Mouse (Mus musculus): ENCODE results near the gene Slc22a23. TPM values are rescaled to one million over a fixed set of nuclear protein-coding genes. Genes with fewer than 3 reads are reported as not detected.

Slc22a23 gene
- polyA plus RNA-seq, 1 experiment from 2014 or later = 8.2 TPM

GRCm38 (mm10) chr13:34331399-34332186, 13.4 kb downstream of the Slc22a23 start:
- Histone ChIP-seq H3K4me1 (ENCODE audit: control insufficient read depth, low read depth, low read length) (peaks cover 94% of the 10 kb centered on the region), H3K36me3 (ENCODE audit: control insufficient read depth, insufficient read depth) (no peaks in the 10 kb centered on the region; the same call in 1 of the 2 replicates), H3K4me2 (ENCODE audit: low read depth, low read length) (peak overlapping the region; percentile 69), H3K4me3 (ENCODE audit: low read depth, low read length) (peak overlapping the region; percentile 40; the same call in 1 of the 2 replicates), H3K9ac (ENCODE audit: low read depth, low read length) (peak overlapping the region; percentile 65), H3K27ac (ENCODE audit: low read length) (peak overlapping the region; percentile 98), H3K9me3 (replicated peaks; ENCODE audit: control insufficient read depth, low read length) (no peaks in the 10 kb centered on the region), H3K27me3 (ENCODE audit: control insufficient read depth, insufficient read depth, low read depth, low read length) (no peaks in the 10 kb centered on the region)
- WGBS (ENCODE audit: insufficient replicate concordance) = 77% methylated on average over 7 of the region's 7 CpGs
- no peak for ATAC-seq (ENCODE audit: low read depth)

GRCm38 (mm10) chr13:34329589-34329988, 15.4 kb downstream of the Slc22a23 start:
- WGBS (ENCODE audit: insufficient replicate concordance) = 46% methylated on average over 4 of the region's 4 CpGs
- H3K4me2 ChIP-seq (ENCODE audit: low read depth, low read length) = peak overlapping the region; percentile 69
- no peaks in the 10 kb centered on the region for H3K9me3 ChIP-seq (replicated peaks; ENCODE audit: control insufficient read depth, low read length)
- H3K36me3 ChIP-seq (ENCODE audit: control insufficient read depth, insufficient read depth) = no peaks in the 10 kb centered on the region; the same call in 1 of the 2 replicates
- peak; percentile 85 for ATAC-seq (ENCODE audit: low read depth)
- H3K27ac ChIP-seq (ENCODE audit: low read length) = peak overlapping the region; percentile 98
- peak overlapping the region; percentile 33 for H3K4me3 ChIP-seq (ENCODE audit: low read depth, low read length)
- H3K9ac ChIP-seq (ENCODE audit: low read depth, low read length) = peak overlapping the region; percentile 65
- H3K27me3 ChIP-seq (ENCODE audit: control insufficient read depth, insufficient read depth, low read depth, low read length) = no peaks in the 10 kb centered on the region
- H3K4me1 ChIP-seq (ENCODE audit: control insufficient read depth, low read depth, low read length) = peaks cover 80% of the 10 kb centered on the region

DNA sequence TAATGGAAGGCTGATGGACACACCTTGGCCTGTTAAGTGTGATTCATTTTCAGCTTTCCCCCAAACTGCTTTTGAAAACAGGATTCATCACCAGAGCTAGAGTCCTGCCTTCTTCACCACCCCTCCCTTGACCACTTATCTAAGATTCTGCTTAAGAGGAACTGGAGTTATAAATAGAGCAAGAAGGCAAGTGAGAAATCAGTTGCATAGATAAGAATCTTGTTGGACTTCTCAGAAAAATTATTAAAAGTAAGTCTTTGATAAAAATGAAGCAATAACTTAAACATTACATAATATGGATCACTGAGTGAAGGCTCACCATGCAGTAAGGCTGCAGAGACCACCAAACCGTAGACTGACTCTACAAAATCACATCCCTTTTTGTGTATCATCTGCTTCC, 18.0 kb downstream of the Slc22a23 start:
- no peaks in the 10 kb centered on the region for H3K9me3 ChIP-seq (replicated peaks; ENCODE audit: control insufficient read depth, low read length)
- WGBS (ENCODE audit: insufficient replicate concordance) = 68% methylated on average over 1 of the region's 1 CpGs
- no peak for ATAC-seq (ENCODE audit: low read depth)
- H3K4me2 ChIP-seq (ENCODE audit: low read depth, low read length) = no peak overlapping the region
- peaks cover 63% of the 10 kb centered on the region for H3K4me1 ChIP-seq (ENCODE audit: control insufficient read depth, low read depth, low read length)
- H3K9ac ChIP-seq (ENCODE audit: low read depth, low read length) = no peak overlapping the region
- H3K27me3 ChIP-seq (ENCODE audit: control insufficient read depth, insufficient read depth, low read depth, low read length) = no peaks in the 10 kb centered on the region
- peaks cover 3% of the 10 kb centered on the region; the same call in 1 of the 2 replicates for H3K36me3 ChIP-seq (ENCODE audit: control insufficient read depth, insufficient read depth)
- peak overlapping the region; percentile 28; the same call in 1 of the 2 replicates for H3K27ac ChIP-seq (ENCODE audit: low read length)
- H3K4me3 ChIP-seq (ENCODE audit: low read depth, low read length) = no peak overlapping the region

- Histone ChIP-seq H3K27ac (ENCODE audit: low read length) (no peak overlapping the region), H3K4me2 (ENCODE audit: low read depth, low read length) (no peak overlapping the region), H3K9me3 (replicated peaks; ENCODE audit: control insufficient read depth, low read length) (no peaks in the 10 kb centered on the region), H3K9ac (ENCODE audit: low read depth, low read length) (no peak overlapping the region), H3K4me1 (ENCODE audit: control insufficient read depth, low read depth, low read length) (peaks cover 45% of the 10 kb centered on the region), H3K27me3 (ENCODE audit: control insufficient read depth, insufficient read depth, low read depth, low read length) (no peaks in the 10 kb centered on the region), H3K36me3 (ENCODE audit: control insufficient read depth, insufficient read depth) (peaks cover 3% of the 10 kb centered on the region; the same call in 1 of the 2 replicates), H3K4me3 (ENCODE audit: low read depth, low read length) (no peak overlapping the region)
- ATAC-seq (ENCODE audit: low read depth) = no peak
- WGBS (ENCODE audit: insufficient replicate concordance) = 89% methylated on average over 2 of the region's 2 CpGs
Observed at GRCm38 (mm10) chr13:34323361-34323760, 21.6 kb downstream of the Slc22a23 start.

- Histone ChIP-seq H3K27ac (ENCODE audit: low read length) (no peak overlapping the region), H3K27me3 (ENCODE audit: control insufficient read depth, insufficient read depth, low read depth, low read length) (no peaks in the 10 kb centered on the region), H3K36me3 (ENCODE audit: control insufficient read depth, insufficient read depth) (peaks cover 6% of the 10 kb centered on the region; the same call in 1 of the 2 replicates), H3K9me3 (replicated peaks; ENCODE audit: control insufficient read depth, low read length) (no peaks in the 10 kb centered on the region), H3K9ac (ENCODE audit: low read depth, low read length) (no peak overlapping the region), H3K4me1 (ENCODE audit: control insufficient read depth, low read depth, low read length) (peaks cover 42% of the 10 kb centered on the region), H3K4me3 (ENCODE audit: low read depth, low read length) (no peak overlapping the region), H3K4me2 (ENCODE audit: low read depth, low read length) (no peak overlapping the region)
- 70% methylated on average over 4 of the region's 4 CpGs for WGBS (ENCODE audit: insufficient replicate concordance)
- no peak for ATAC-seq (ENCODE audit: low read depth)
Observed at GRCm38 (mm10) chr13:34320482-34320881, 24.5 kb downstream of the Slc22a23 start.

DNA sequence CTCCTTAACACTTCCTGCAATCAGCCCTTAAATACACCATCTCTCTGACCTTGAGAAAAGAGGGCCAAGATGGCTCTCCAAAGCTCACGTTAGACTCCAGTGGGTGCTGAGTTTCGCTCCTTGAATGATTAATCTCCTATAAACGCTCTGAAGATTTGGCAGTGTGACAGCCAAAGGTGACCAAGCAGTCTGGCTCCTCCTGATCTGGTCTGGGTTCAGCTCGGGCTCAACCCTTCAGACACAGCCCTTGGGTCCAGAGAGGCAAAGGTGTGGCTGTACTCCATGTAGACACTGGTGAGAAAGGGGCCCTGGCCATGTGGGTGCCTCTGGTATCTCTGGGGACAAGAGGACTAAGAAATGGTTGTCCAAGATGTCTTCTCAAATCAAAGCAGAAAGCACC, 27.9 kb downstream of the Slc22a23 start:
- peak; percentile 26; the same call in 1 of the 2 replicates for ATAC-seq (ENCODE audit: low read depth)
- H3K9me3 ChIP-seq (replicated peaks; ENCODE audit: control insufficient read depth, low read length) = no peaks in the 10 kb centered on the region
- no peak overlapping the region for H3K4me2 ChIP-seq (ENCODE audit: low read depth, low read length)
- H3K36me3 ChIP-seq (ENCODE audit: control insufficient read depth, insufficient read depth) = peaks cover 3% of the 10 kb centered on the region; the same call in 1 of the 2 replicates
- peaks cover 65% of the 10 kb centered on the region for H3K4me1 ChIP-seq (ENCODE audit: control insufficient read depth, low read depth, low read length)
- peak overlapping the region; percentile 20; the same call in 1 of the 2 replicates for H3K27ac ChIP-seq (ENCODE audit: low read length)
- 69% methylated on average over 4 of the region's 4 CpGs for WGBS (ENCODE audit: insufficient replicate concordance)
- no peak overlapping the region for H3K9ac ChIP-seq (ENCODE audit: low read depth, low read length)
- H3K27me3 ChIP-seq (ENCODE audit: control insufficient read depth, insufficient read depth, low read depth, low read length) = no peaks in the 10 kb centered on the region
- H3K4me3 ChIP-seq (ENCODE audit: low read depth, low read length) = no peak overlapping the region

DNA sequence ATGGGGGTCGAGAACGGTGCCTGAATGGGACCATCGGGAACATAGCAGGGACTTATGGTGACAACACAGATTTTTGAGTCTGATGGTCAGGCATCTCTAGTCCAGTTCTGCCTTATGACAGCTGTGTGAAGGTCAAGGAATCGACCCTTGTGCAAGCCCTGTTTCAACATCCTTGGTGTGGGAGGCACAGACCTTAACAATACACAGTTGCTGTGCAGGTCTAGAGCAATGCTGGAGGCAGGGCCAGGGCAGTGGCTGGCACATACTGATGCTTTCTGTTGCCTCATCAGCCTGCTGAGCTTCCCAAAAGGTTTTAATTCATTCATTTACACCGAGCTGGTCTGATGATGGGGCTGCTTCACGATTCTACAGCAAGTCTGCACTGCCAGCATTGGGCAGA, 28.5 kb downstream of the Slc22a23 start:
- Histone ChIP-seq H3K4me1 (ENCODE audit: control insufficient read depth, low read depth, low read length) (peaks cover 70% of the 10 kb centered on the region), H3K4me3 (ENCODE audit: low read depth, low read length) (no peak overlapping the region), H3K9me3 (replicated peaks; ENCODE audit: control insufficient read depth, low read length) (no peaks in the 10 kb centered on the region), H3K9ac (ENCODE audit: low read depth, low read length) (no peak overlapping the region), H3K27ac (ENCODE audit: low read length) (no peak overlapping the region; the same call in 1 of the 2 replicates), H3K36me3 (ENCODE audit: control insufficient read depth, insufficient read depth) (peaks cover 3% of the 10 kb centered on the region; the same call in 1 of the 2 replicates), H3K27me3 (ENCODE audit: control insufficient read depth, insufficient read depth, low read depth, low read length) (no peaks in the 10 kb centered on the region), H3K4me2 (ENCODE audit: low read depth, low read length) (no peak overlapping the region)
- 77% methylated on average over 6 of the region's 6 CpGs for WGBS (ENCODE audit: insufficient replicate concordance)
- no peak for ATAC-seq (ENCODE audit: low read depth)

DNA sequence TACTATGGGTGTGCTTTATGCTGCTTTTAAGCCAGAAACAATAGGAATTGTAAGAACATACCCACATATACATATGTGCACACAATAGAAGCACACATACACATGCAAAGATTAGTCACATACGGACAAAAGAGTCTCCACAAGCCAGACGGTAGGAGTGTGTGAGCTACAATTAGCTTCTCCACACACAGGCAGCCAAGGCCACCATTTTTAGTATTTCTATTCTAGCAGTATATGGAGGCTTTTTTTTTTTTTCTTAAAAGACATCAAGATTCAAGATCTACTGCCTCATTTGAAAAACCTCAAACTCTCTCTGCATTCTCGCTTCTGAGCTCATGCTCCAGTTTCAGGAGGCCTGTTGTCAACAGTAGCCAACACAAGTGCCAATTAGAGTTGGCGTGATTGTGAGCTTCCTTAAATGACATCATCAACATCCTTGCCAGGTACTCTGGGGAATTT, 31.9 kb downstream of the Slc22a23 start:
- peak overlapping the region; percentile 26 for H3K9ac ChIP-seq (ENCODE audit: low read depth, low read length)

More for the DNA sequence above, 31.9 kb downstream of the Slc22a23 start:
- no peaks in the 10 kb centered on the region for H3K9me3 ChIP-seq (replicated peaks; ENCODE audit: control insufficient read depth, low read length)
- peaks cover 3% of the 10 kb centered on the region; the same call in 1 of the 2 replicates for H3K36me3 ChIP-seq (ENCODE audit: control insufficient read depth, insufficient read depth)
- peak overlapping the region; percentile 46 for H3K4me2 ChIP-seq (ENCODE audit: low read depth, low read length)
- peaks cover 79% of the 10 kb centered on the region for H3K4me1 ChIP-seq (ENCODE audit: control insufficient read depth, low read depth, low read length)
- peak overlapping the region; percentile 89 for H3K27ac ChIP-seq (ENCODE audit: low read length)
- 47% methylated on average over 4 of the region's 4 CpGs for WGBS (ENCODE audit: insufficient replicate concordance)
- H3K27me3 ChIP-seq (ENCODE audit: control insufficient read depth, insufficient read depth, low read depth, low read length) = no peaks in the 10 kb centered on the region
- no peak overlapping the region for H3K4me3 ChIP-seq (ENCODE audit: low read depth, low read length)
- ATAC-seq (ENCODE audit: low read depth) = no peak

Measured in liver, embryonic 16.5 days (tissue).